Mouse (Mus musculus) embryonic facial prominence, embryonic 11.5 days (tissue): ENCODE measurements around the gene Ankrd55. TPM values are rescaled to one million over a fixed set of nuclear protein-coding genes. Genes with fewer than 3 reads are reported as not detected.

Experiments
- ATAC-seq: fragments of 200-750 bp; cut with Nextera tagmentation; replicated peaks from 2 replicates; pipeline ENCODE4 v1.8.0; 2017; ENCODE audit warnings: low read depth; ENCODE audit not compliant: insufficient number of reproducible peaks, low FRiP score, low TSS enrichment
- DNase-seq: peaks from one replicate; pipeline ENCODE4 v3.0.0-alpha.2; 2015; ENCODE audit warnings: low spot score
- H3K27ac ChIP-seq: fragments of 300-500 bp; sonication (generic); replicated peaks from 2 replicates; pipeline ENCODE4 v1.5.1; 2014; ENCODE audit warnings: mild to moderate bottlenecking, low read depth, low read length, control low read depth
- H3K27me3 ChIP-seq: fragments of 300-500 bp; sonication (generic); 2 replicates; pipeline ENCODE4 v1.6.1; 2014; ENCODE audit warnings: mild to moderate bottlenecking, low read length, moderate library complexity, mixed read lengths; ENCODE audit not compliant: control insufficient read depth, insufficient read depth
- H3K36me3 ChIP-seq: fragments of 300-500 bp; sonication (generic); replicated peaks from 2 replicates; pipeline ENCODE4 v1.6.1; 2014; ENCODE audit warnings: low read depth, mild to moderate bottlenecking, low read length, moderate library complexity, mixed read lengths; ENCODE audit not compliant: control insufficient read depth, insufficient read depth
- H3K4me1 ChIP-seq: fragments of 300-500 bp; sonication (generic); 2 replicates; pipeline ENCODE4 v1.6.1; 2014; ENCODE audit warnings: low read length, mixed read lengths; ENCODE audit not compliant: control insufficient read depth, insufficient read depth
- H3K4me2 ChIP-seq: fragments of 300-500 bp; sonication (generic); 2 replicates; pipeline ENCODE4 v1.6.1; 2014; ENCODE audit warnings: low read depth, mild to moderate bottlenecking, control low read depth, low read length, moderate library complexity
- H3K4me3 ChIP-seq: fragments of 300-500 bp; sonication (generic); 2 replicates; pipeline ENCODE4 v1.5.1; 2014; ENCODE audit warnings: low read depth, low read length, control low read depth
- H3K9ac ChIP-seq: fragments of 300-500 bp; sonication (generic); replicated peaks from 2 replicates; pipeline ENCODE4 v1.6.1; 2014; ENCODE audit warnings: mild to moderate bottlenecking, control low read depth, low read length
- H3K9me3 ChIP-seq: fragments of 300-500 bp; sonication (generic); replicated peaks from 2 replicates; pipeline ENCODE4 v1.6.1; 2016; ENCODE audit warnings: mild to moderate bottlenecking, low read length, inconsistent platforms, mixed read lengths; ENCODE audit not compliant: control insufficient read depth
- WGBS: fragments of 180-500 bp; shearing (Covaris S2); extraction: QIAGEN DNeasy Blood & Tissue Kit; methylation state at CpG from one replicate; pipeline ENCODE4 v1.1.7; 2014; 5-methylcytosine and 5-hydroxymethylcytosine counted together
- polyA plus RNA-seq: library from polyadenylated mRNA; unstranded; fragments of >200 nt; fragmentation: Nextera tagmentation; extraction: Ambion mirVana; gene quantifications from 2 replicates; pipeline ENCODE4 v1.2.1, GENCODE M21; 2014

Gene Ankrd55
- polyA plus RNA-seq, 1 experiment from 2014 or later: 1.1 TPM

- DNase-seq: no peak
- H3K4me3 ChIP-seq: no peak overlapping the region
- H3K4me1 ChIP-seq: no peaks in the 10 kb centered on the region
- H3K9me3 ChIP-seq: no peaks in the 10 kb centered on the region
- ATAC-seq: no peak
- 92% methylated on average over 9 of the region's 9 CpGs for WGBS
- no peak overlapping the region for H3K27ac ChIP-seq
- H3K36me3 ChIP-seq: no peaks in the 10 kb centered on the region
- no peak overlapping the region for H3K9ac ChIP-seq
- no peaks in the 10 kb centered on the region for H3K27me3 ChIP-seq
- H3K4me2 ChIP-seq: no peak overlapping the region
These were observed 48.9 kb downstream of the Ankrd55 start for GRCm38 (mm10) chr13:112337146-112337545.

GRCm38 (mm10) chr13:112340205-112340604 is 52.0 kb downstream of the Ankrd55 start:
- DNase-seq: no peak
- no peak for ATAC-seq
- Histone ChIP-seq H3K9ac (no peak overlapping the region), H3K4me1 (no peaks in the 10 kb centered on the region), H3K4me2 (no peak overlapping the region), H3K36me3 (no peaks in the 10 kb centered on the region), H3K9me3 (no peaks in the 10 kb centered on the region), H3K27ac (no peak overlapping the region), H3K27me3 (no peaks in the 10 kb centered on the region), H3K4me3 (no peak overlapping the region)
- whole genome bisulfite sequencing: 75% methylated on average over 8 of the region's 8 CpGs

- DNase-seq: no peak
These were observed 52.5 kb downstream of the Ankrd55 start for GRCm38 (mm10) chr13:112340761-112341160.

GRCm38 (mm10) chr13:112342971-112343627 is 54.8 kb downstream of the Ankrd55 start:
- Histone ChIP-seq H3K36me3 (no peaks in the 10 kb centered on the region), H3K27me3 (no peaks in the 10 kb centered on the region), H3K4me1 (peaks cover 3% of the 10 kb centered on the region), H3K27ac (no peak overlapping the region), H3K9me3 (no peaks in the 10 kb centered on the region), H3K4me3 (no peak overlapping the region), H3K9ac (no peak overlapping the region), H3K4me2 (no peak overlapping the region)
- DNase-seq (no peak), ATAC-seq (no peak)
- WGBS: 57% methylated on average over 5 of the region's 5 CpGs

More at GRCm38 (mm10) chr13:112340761-112341160, 52.5 kb downstream of the Ankrd55 start:
- no peaks in the 10 kb centered on the region for H3K4me1 ChIP-seq
- no peak overlapping the region for H3K4me2 ChIP-seq
- no peak overlapping the region for H3K9ac ChIP-seq
- H3K27ac ChIP-seq: no peak overlapping the region
- no peak for ATAC-seq
- H3K27me3 ChIP-seq: no peaks in the 10 kb centered on the region
- WGBS: 86% methylated on average over 6 of the region's 6 CpGs
- no peaks in the 10 kb centered on the region for H3K9me3 ChIP-seq
- no peak overlapping the region for H3K4me3 ChIP-seq
- H3K36me3 ChIP-seq: no peaks in the 10 kb centered on the region

- ATAC-seq: no peak
- 84% methylated on average over 5 of the region's 5 CpGs for WGBS
These were observed 55.4 kb downstream of the Ankrd55 start for GRCm38 (mm10) chr13:112343628-112344009.

GRCm38 (mm10) chr13:112344270-112344864 is 56.1 kb downstream of the Ankrd55 start:
- Histone ChIP-seq H3K36me3 (no peaks in the 10 kb centered on the region), H3K4me1 (peaks cover 3% of the 10 kb centered on the region), H3K9me3 (no peaks in the 10 kb centered on the region), H3K27ac (no peak overlapping the region), H3K4me2 (no peak overlapping the region), H3K4me3 (no peak overlapping the region), H3K27me3 (no peaks in the 10 kb centered on the region), H3K9ac (no peak overlapping the region)
- ATAC-seq (no peak), DNase-seq (no peak)
- 73% methylated on average over 8 of the region's 8 CpGs for WGBS

More at GRCm38 (mm10) chr13:112343628-112344009, 55.4 kb downstream of the Ankrd55 start:
- Histone ChIP-seq H3K9ac (no peak overlapping the region), H3K4me2 (no peak overlapping the region), H3K4me1 (peaks cover 3% of the 10 kb centered on the region), H3K27me3 (no peaks in the 10 kb centered on the region), H3K27ac (no peak overlapping the region), H3K4me3 (no peak overlapping the region), H3K36me3 (no peaks in the 10 kb centered on the region), H3K9me3 (no peaks in the 10 kb centered on the region)
- no peak for DNase-seq

GRCm38 (mm10) chr13:112345542-112345941 is 57.3 kb downstream of the Ankrd55 start:
- ATAC-seq (no peak), DNase-seq (no peak)
- H3K9me3 ChIP-seq: no peaks in the 10 kb centered on the region
- WGBS: 84% methylated on average over 2 of the region's 2 CpGs
- no peaks in the 10 kb centered on the region for H3K36me3 ChIP-seq
- H3K4me1 ChIP-seq: peaks cover 3% of the 10 kb centered on the region
- no peak overlapping the region for H3K27ac ChIP-seq
- no peak overlapping the region for H3K9ac ChIP-seq
- no peaks in the 10 kb centered on the region for H3K27me3 ChIP-seq
- H3K4me2 ChIP-seq: no peak overlapping the region
- H3K4me3 ChIP-seq: no peak overlapping the region

GRCm38 (mm10) chr13:112346031-112346430 is 57.8 kb downstream of the Ankrd55 start:
- ATAC-seq: no peak
- Histone ChIP-seq H3K9me3 (no peaks in the 10 kb centered on the region), H3K4me2 (no peak overlapping the region), H3K9ac (no peak overlapping the region), H3K36me3 (no peaks in the 10 kb centered on the region), H3K27ac (peak overlapping the region; percentile 79), H3K4me3 (no peak overlapping the region), H3K4me1 (peaks cover 3% of the 10 kb centered on the region), H3K27me3 (no peaks in the 10 kb centered on the region)
- 78% methylated on average over 11 of the region's 11 CpGs for WGBS
- DNase-seq: no peak
